Mouse (Mus musculus): ENCODE results near the gene Slc26a10.

GRCm38 (mm10) chr10:127125210-127126001, 55.0 kb downstream of the Slc26a10 start:
- TF ChIP-seq POLR2A (IDR thresholded peaks at IDR 0.05; ENCODE audit: control insufficient read depth, extremely low read depth, insufficient read depth, low read length, poor library complexity) (no peak), CTCF (IDR thresholded peaks at IDR 0.05; ENCODE audit: borderline replicate concordance, control insufficient read depth, extremely low read depth, insufficient read depth, low read length, poor library complexity) (peak; percentile 18; the same call in 1 of the 2 replicates)
